Mouse (Mus musculus) forebrain, embryonic 15.5 days (tissue): ENCODE data around the gene Unc80. TPM values are rescaled to one million over a fixed set of nuclear protein-coding genes. Genes with fewer than 3 reads are reported as not detected.

ENCODE experiments used
- ATAC-seq: fragments of 200-750 bp; cut with Nextera tagmentation; replicated peaks from 2 replicates; pipeline ENCODE4 v1.8.0; 2017; ENCODE audit warnings: mild to moderate bottlenecking, moderate TSS enrichment, moderate library complexity
- H3K27ac ChIP-seq: fragments of 300-500 bp; sonication (generic); replicated peaks from 2 replicates; pipeline ENCODE4 v1.5.1; 2015; ENCODE audit warnings: mild to moderate bottlenecking, inconsistent platforms
- H3K27me3 ChIP-seq: fragments of 300-500 bp; sonication (generic); 2 replicates; pipeline ENCODE4 v1.6.1; 2015; ENCODE audit warnings: inconsistent platforms
- H3K36me3 ChIP-seq: fragments of 300-500 bp; sonication (generic); 2 replicates; pipeline ENCODE4 v1.6.1; 2015; ENCODE audit warnings: mild to moderate bottlenecking, inconsistent platforms
- H3K4me1 ChIP-seq: fragments of 300-500 bp; sonication (generic); 2 replicates; pipeline ENCODE4 v1.6.1; 2015; ENCODE audit warnings: inconsistent platforms
- H3K4me2 ChIP-seq: fragments of 300-500 bp; sonication (generic); replicated peaks from 2 replicates; pipeline ENCODE4 v1.6.1; 2015; ENCODE audit warnings: mild to moderate bottlenecking, inconsistent platforms
- H3K4me3 ChIP-seq: fragments of 300-500 bp; sonication (generic); 2 replicates; pipeline ENCODE4 v1.5.1; 2015; ENCODE audit warnings: mild to moderate bottlenecking, inconsistent platforms
- H3K9ac ChIP-seq: fragments of 300-500 bp; sonication (generic); replicated peaks from 2 replicates; pipeline ENCODE4 v1.6.1; 2015; ENCODE audit warnings: mild to moderate bottlenecking, inconsistent platforms
- H3K9me3 ChIP-seq: fragments of 300-500 bp; sonication (generic); 2 replicates; pipeline ENCODE4 v1.6.1; 2016; ENCODE audit warnings: inconsistent platforms
- WGBS: fragments of 180-500 bp; shearing (Covaris S2); methylation state at CpG from one replicate; pipeline ENCODE4 v1.1.7; 2015; ENCODE audit warnings: mixed read lengths; 5-methylcytosine and 5-hydroxymethylcytosine counted together
- polyA plus RNA-seq: library from polyadenylated mRNA; unstranded; fragments of >200 nt; fragmentation: Nextera tagmentation; extraction: Ambion mirVana; gene quantifications from 2 replicates; pipeline ENCODE4 v1.2.1, GENCODE M21; 2015

Unc80 gene
- polyA plus RNA-seq, 1 experiment from 2014 or later, result 3.9 TPM

- Histone ChIP-seq H3K4me1 (peaks cover 3% of the 10 kb centered on the region; the same call in 1 of the 2 replicates), H3K9me3 (no peaks in the 10 kb centered on the region), H3K36me3 (no peaks in the 10 kb centered on the region), H3K9ac (no peak overlapping the region), H3K4me3 (no peak overlapping the region), H3K27ac (no peak overlapping the region), H3K4me2 (no peak overlapping the region), H3K27me3 (no peaks in the 10 kb centered on the region)
- ATAC-seq, result no peak
- WGBS, result 94% methylated on average over 6 of the region's 6 CpGs
These were observed 181.4 kb downstream of the Unc80 start for GRCm38 (mm10) chr1:66649568-66649967.

GRCm38 (mm10) chr1:66650006-66650405 lies 181.8 kb downstream of the Unc80 start:
- no peak overlapping the region for H3K4me3 ChIP-seq
- WGBS, result 33% methylated on average over 1 of the region's 1 CpGs

DNA sequence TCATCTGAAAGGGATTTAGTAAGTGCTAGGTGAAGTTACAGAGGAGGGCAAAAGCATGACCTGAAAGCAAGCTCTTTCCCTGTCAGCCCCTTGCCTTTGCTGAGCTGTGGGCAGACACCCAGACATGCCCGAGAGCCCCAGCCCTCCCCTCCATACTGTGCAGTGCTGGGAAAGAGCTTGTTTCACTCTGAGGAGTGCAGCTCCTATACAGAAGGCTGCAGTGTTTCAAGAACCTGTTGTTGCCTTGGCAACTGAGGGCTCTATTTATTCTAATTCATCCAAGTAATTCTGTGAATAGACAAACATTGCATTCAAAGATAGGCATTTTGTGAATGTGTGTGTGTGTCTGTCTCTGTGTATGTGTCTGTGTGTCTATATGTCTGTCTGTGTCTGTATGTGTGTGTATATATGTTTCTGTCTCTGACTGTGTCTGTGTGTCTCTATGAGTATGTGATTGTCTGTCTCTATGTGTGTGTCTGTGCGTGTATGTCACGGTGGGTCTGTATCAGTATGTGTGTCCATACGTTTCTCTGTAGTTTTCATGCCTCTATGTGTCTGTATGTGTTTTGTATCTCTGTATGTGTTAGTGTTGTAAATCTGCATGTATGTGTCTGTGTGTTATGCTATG lies 187.1 kb downstream of the Unc80 start:
- Histone ChIP-seq H3K4me3 (no peak overlapping the region), H3K27ac (peak overlapping the region; percentile 22), H3K36me3 (no peaks in the 10 kb centered on the region), H3K4me2 (no peak overlapping the region), H3K9ac (no peak overlapping the region), H3K27me3 (no peaks in the 10 kb centered on the region), H3K4me1 (peaks cover 10% of the 10 kb centered on the region), H3K9me3 (no peaks in the 10 kb centered on the region)
- 9% methylated on average over 4 of the region's 4 CpGs for WGBS
- peak; percentile 98 for ATAC-seq

More at GRCm38 (mm10) chr1:66650006-66650405, 181.8 kb downstream of the Unc80 start:
- peaks cover 4% of the 10 kb centered on the region for H3K4me1 ChIP-seq
- no peak overlapping the region for H3K27ac ChIP-seq
- H3K9me3 ChIP-seq, result no peaks in the 10 kb centered on the region
- no peak for ATAC-seq
- no peaks in the 10 kb centered on the region for H3K27me3 ChIP-seq
- no peak overlapping the region for H3K4me2 ChIP-seq
- H3K36me3 ChIP-seq, result no peaks in the 10 kb centered on the region
- no peak overlapping the region for H3K9ac ChIP-seq

- Histone ChIP-seq H3K9ac (no peak overlapping the region), H3K4me1 (peaks cover 10% of the 10 kb centered on the region), H3K27me3 (no peaks in the 10 kb centered on the region), H3K4me3 (no peak overlapping the region), H3K9me3 (no peaks in the 10 kb centered on the region), H3K36me3 (no peaks in the 10 kb centered on the region), H3K4me2 (no peak overlapping the region), H3K27ac (0 out of 2 replicates have a peak overlapping the region, but pooled peaks have one; percentile 22)
- ATAC-seq, result peak; percentile 73
These were observed 187.6 kb downstream of the Unc80 start for GRCm38 (mm10) chr1:66655747-66656119.

GRCm38 (mm10) chr1:66671475-66671874 lies 203.3 kb downstream of the Unc80 start:
- Histone ChIP-seq H3K9me3 (no peaks in the 10 kb centered on the region), H3K4me3 (no peak overlapping the region), H3K27me3 (no peaks in the 10 kb centered on the region), H3K4me1 (no peaks in the 10 kb centered on the region), H3K36me3 (no peaks in the 10 kb centered on the region), H3K27ac (no peak overlapping the region), H3K4me2 (no peak overlapping the region), H3K9ac (no peak overlapping the region)
- WGBS, result 58% methylated on average over 7 of the region's 7 CpGs
- no peak for ATAC-seq

DNA sequence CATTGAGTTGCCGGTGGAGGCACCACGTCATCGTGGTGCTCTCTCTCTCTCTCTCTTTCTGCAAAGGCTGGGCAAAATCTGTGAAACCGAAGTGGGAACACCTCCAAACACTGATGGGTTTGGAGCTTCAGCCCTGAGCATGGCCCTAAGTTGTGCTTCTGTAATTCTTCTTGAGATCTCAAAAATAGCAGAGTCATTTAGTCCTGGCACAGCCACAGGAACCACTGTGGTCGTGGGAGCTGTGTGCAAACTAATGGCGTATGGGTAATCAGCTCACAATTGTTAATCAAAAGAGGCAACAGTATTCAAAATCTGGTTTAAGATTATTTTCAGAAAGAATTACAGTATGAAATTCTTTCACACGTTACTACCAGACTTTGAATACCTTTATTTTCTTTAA lies 204.6 kb downstream of the Unc80 start:
- H3K27ac ChIP-seq, result no peak overlapping the region
- no peaks in the 10 kb centered on the region for H3K4me1 ChIP-seq
- H3K4me2 ChIP-seq, result no peak overlapping the region
- no peak overlapping the region for H3K4me3 ChIP-seq
- no peaks in the 10 kb centered on the region for H3K36me3 ChIP-seq
- ATAC-seq, result no peak
- H3K9me3 ChIP-seq, result no peaks in the 10 kb centered on the region
- WGBS, result 84% methylated on average over 7 of the region's 7 CpGs
- no peak overlapping the region for H3K9ac ChIP-seq
- no peaks in the 10 kb centered on the region for H3K27me3 ChIP-seq

DNA sequence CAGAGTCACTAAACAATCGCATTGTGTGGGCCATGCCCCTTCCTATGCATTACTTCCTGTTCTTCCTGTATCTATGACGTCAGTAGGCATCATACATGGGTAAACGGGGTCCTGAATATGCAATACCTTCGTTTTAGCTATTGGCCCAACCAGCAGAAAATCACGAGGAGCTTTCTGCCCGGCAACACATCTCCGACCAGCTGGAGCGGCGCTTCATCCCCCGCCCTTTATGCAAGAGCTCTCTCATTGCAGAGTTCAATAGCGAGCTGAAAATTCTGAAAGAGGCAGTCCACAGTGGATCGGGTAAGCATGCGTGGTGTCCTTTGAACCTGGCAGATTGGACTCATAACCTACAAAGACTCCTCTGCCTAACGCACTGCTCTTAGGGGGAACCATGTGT lies 209.8 kb downstream of the Unc80 start:
- no peak for ATAC-seq

DNA sequence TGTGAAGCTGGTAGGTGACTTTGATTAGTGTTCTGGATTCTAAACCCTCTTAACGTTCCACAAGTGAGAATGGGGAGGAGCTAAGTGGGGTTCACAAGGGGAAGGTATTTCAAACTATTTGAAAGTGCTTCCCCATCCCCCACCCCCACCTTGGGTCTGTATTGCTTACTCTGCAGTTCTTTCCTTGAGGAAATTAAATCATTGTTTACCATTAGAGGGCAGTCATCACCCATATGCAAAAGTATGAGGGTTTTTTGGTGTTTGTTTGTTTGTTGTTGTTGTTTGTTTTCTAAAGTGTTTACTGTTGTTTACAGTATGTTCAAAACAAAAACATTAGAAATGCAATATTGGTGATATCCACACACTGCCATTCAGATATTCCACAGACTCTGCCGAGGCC lies 210.5 kb downstream of the Unc80 start:
- no peaks in the 10 kb centered on the region; the same call in 1 of the 2 replicates for H3K4me1 ChIP-seq
- H3K4me3 ChIP-seq, result no peak overlapping the region
- H3K9ac ChIP-seq, result no peak overlapping the region
- 23% methylated on average over 2 of the region's 2 CpGs for WGBS
- no peaks in the 10 kb centered on the region for H3K9me3 ChIP-seq
- no peaks in the 10 kb centered on the region for H3K27me3 ChIP-seq
- no peak overlapping the region for H3K27ac ChIP-seq
- no peaks in the 10 kb centered on the region for H3K36me3 ChIP-seq
- H3K4me2 ChIP-seq, result no peak overlapping the region
- no peak for ATAC-seq

More for the DNA sequence above, 209.8 kb downstream of the Unc80 start:
- H3K27me3 ChIP-seq, result no peaks in the 10 kb centered on the region
- H3K27ac ChIP-seq, result no peak overlapping the region
- no peaks in the 10 kb centered on the region; the same call in 1 of the 2 replicates for H3K4me1 ChIP-seq
- no peaks in the 10 kb centered on the region for H3K36me3 ChIP-seq
- no peak overlapping the region for H3K4me3 ChIP-seq
- H3K4me2 ChIP-seq, result no peak overlapping the region
- no peak overlapping the region for H3K9ac ChIP-seq
- H3K9me3 ChIP-seq, result no peaks in the 10 kb centered on the region
- WGBS, result 66% methylated on average over 14 of the region's 14 CpGs

GRCm38 (mm10) chr1:66682974-66683373 lies 214.8 kb downstream of the Unc80 start:
- Histone ChIP-seq H3K4me2 (no peak overlapping the region), H3K27me3 (no peaks in the 10 kb centered on the region)
- WGBS, result 91% methylated on average over 5 of the region's 5 CpGs

GRCm38 (mm10) chr1:66691772-66692171 lies 223.6 kb downstream of the Unc80 start:
- peak; percentile 57; the same call in 1 of the 2 replicates for ATAC-seq
- Histone ChIP-seq H3K27ac (no peak overlapping the region), H3K4me2 (no peak overlapping the region), H3K4me3 (no peak overlapping the region), H3K36me3 (no peaks in the 10 kb centered on the region), H3K9me3 (no peaks in the 10 kb centered on the region), H3K9ac (no peak overlapping the region), H3K4me1 (0 out of 2 replicates have a peak, but pooled peaks cover 7% of the 10 kb centered on the region), H3K27me3 (no peaks in the 10 kb centered on the region)
- WGBS, result 54% methylated on average over 3 of the region's 3 CpGs

More at GRCm38 (mm10) chr1:66682974-66683373, 214.8 kb downstream of the Unc80 start:
- Histone ChIP-seq H3K4me1 (no peaks in the 10 kb centered on the region; the same call in 1 of the 2 replicates), H3K27ac (no peak overlapping the region), H3K36me3 (no peaks in the 10 kb centered on the region), H3K9me3 (no peaks in the 10 kb centered on the region), H3K9ac (no peak overlapping the region), H3K4me3 (no peak overlapping the region)
- no peak for ATAC-seq

DNA sequence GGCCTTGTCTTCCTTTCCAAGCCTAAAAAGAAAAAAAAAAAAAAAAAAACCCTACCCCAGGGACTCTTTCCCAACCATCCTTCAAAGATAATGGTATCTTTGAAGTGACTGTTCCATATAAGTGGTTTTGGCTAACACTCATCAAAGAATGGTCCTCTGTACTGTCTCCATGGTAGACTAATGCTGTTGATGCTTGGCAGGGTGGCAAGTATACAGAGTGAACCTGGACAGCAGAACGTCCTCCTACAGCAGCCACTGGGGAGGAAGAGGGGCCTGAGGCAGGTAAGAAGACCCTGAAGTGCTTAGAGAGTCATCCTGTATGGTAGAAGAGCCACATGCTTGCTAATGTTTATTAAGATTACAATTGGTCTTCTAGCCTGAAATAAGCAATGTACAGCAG lies 224.1 kb downstream of the Unc80 start:
- no peaks in the 10 kb centered on the region for H3K27me3 ChIP-seq
- no peak overlapping the region for H3K27ac ChIP-seq
- H3K9me3 ChIP-seq, result no peaks in the 10 kb centered on the region
- 0 out of 2 replicates have a peak, but pooled peaks cover 7% of the 10 kb centered on the region for H3K4me1 ChIP-seq
- H3K4me2 ChIP-seq, result no peak overlapping the region
- no peak overlapping the region for H3K4me3 ChIP-seq
- WGBS, result 51% methylated on average over 1 of the region's 1 CpGs
- ATAC-seq, result peak; percentile 41; the same call in 1 of the 2 replicates
- H3K36me3 ChIP-seq, result no peaks in the 10 kb centered on the region
- no peak overlapping the region; the same call in 1 of the 2 replicates for H3K9ac ChIP-seq

- Histone ChIP-seq H3K27ac (no peak overlapping the region), H3K4me1 (0 out of 2 replicates have a peak, but pooled peaks cover 7% of the 10 kb centered on the region), H3K36me3 (no peaks in the 10 kb centered on the region), H3K9me3 (no peaks in the 10 kb centered on the region), H3K9ac (no peak overlapping the region; the same call in 1 of the 2 replicates), H3K27me3 (no peaks in the 10 kb centered on the region), H3K4me2 (no peak overlapping the region), H3K4me3 (no peak overlapping the region)
- peak; percentile 35; the same call in 1 of the 2 replicates for ATAC-seq
- WGBS, result 56% methylated on average over 8 of the region's 8 CpGs
These were observed 224.7 kb downstream of the Unc80 start for GRCm38 (mm10) chr1:66692780-66693392.
